Mouse (Mus musculus) urinary bladder, postnatal 10 days (tissue): ENCODE measurements around the gene Pole2.

Experiments used
- DNase-seq: peaks from one replicate; pipeline ENCODE4 v3.0.0; 2022; ENCODE audit warnings: low spot score

Gene Pole2

GRCm38 (mm10) chr12:69227776-69228466 lies at the start of gene Pole2:
Gene Pole2, minus strand, starts transcription at chr12:69228195.
- peak; percentile 59 for DNase-seq

- DNase-seq, result no peak
Observed at GRCm38 (mm10) chr12:69268956-69269355, 41.0 kb upstream of the Pole2 start.

- no peak for DNase-seq
Observed at GRCm38 (mm10) chr12:69267956-69268632, 40.1 kb upstream of the Pole2 start.

- DNase-seq, result no peak
Observed at GRCm38 (mm10) chr12:69265031-69265430, 37.0 kb upstream of the Pole2 start.

- no peak for DNase-seq
Observed at GRCm38 (mm10) chr12:69262251-69262650, 34.3 kb upstream of the Pole2 start.

- DNase-seq, result no peak
Observed at GRCm38 (mm10) chr12:69257836-69258235, 29.8 kb upstream of the Pole2 start.

GRCm38 (mm10) chr12:69253806-69254205 lies 25.8 kb upstream of the Pole2 start:
- no peak for DNase-seq

- no peak for DNase-seq
Observed at GRCm38 (mm10) chr12:69250756-69251155, 22.8 kb upstream of the Pole2 start.

GRCm38 (mm10) chr12:69249766-69250165 lies 21.8 kb upstream of the Pole2 start:
- DNase-seq, result no peak

GRCm38 (mm10) chr12:69241771-69242431 lies 13.9 kb upstream of the Pole2 start:
- peak; percentile 27 for DNase-seq

- DNase-seq, result no peak
Observed at GRCm38 (mm10) chr12:69241405-69241770, 13.4 kb upstream of the Pole2 start.

GRCm38 (mm10) chr12:69240876-69241275 lies 12.9 kb upstream of the Pole2 start, which contains the start of gene Klhdc1:
Gene Klhdc1, plus strand, starts transcription at chr12:69241176.
- DNase-seq, result no peak

GRCm38 (mm10) chr12:69238284-69238683 lies 10.3 kb upstream of the Pole2 start:
- DNase-seq, result no peak

- no peak for DNase-seq
Observed at GRCm38 (mm10) chr12:69235782-69236181, 7.8 kb upstream of the Pole2 start.

GRCm38 (mm10) chr12:69229251-69229650 lies 1.3 kb upstream of the Pole2 start:
- no peak for DNase-seq

GRCm38 (mm10) chr12:69220613-69221277 lies 7.2 kb downstream of the Pole2 start:
- no peak for DNase-seq

- DNase-seq, result no peak
Observed at GRCm38 (mm10) chr12:69216587-69216986, 11.4 kb downstream of the Pole2 start.

- no peak for DNase-seq
Observed at GRCm38 (mm10) chr12:69215000-69215785, 12.8 kb downstream of the Pole2 start.

GRCm38 (mm10) chr12:69214393-69214792 lies 13.6 kb downstream of the Pole2 start:
- no peak for DNase-seq

- no peak for DNase-seq
Observed at GRCm38 (mm10) chr12:69213186-69213777, 14.7 kb downstream of the Pole2 start.

GRCm38 (mm10) chr12:69211057-69211456 lies 16.9 kb downstream of the Pole2 start:
- DNase-seq, result no peak
